Mouse (Mus musculus) stomach, postnatal 0 days (tissue): ENCODE data around the gene Lrrc49.

Experiments
- CTCF ChIP-seq: IDR thresholded peaks from 2 replicates; pipeline ENCODE4 v1.5.1; 2016; ENCODE audit warnings: antibody characterized with exemption, low read depth, mild to moderate bottlenecking, moderate library complexity
- EP300 ChIP-seq: optimal IDR thresholded peaks from 2 replicates; pipeline ENCODE3; 2016; ENCODE audit warnings: antibody characterized with exemption

- no peak for TF ChIP-seq CTCF
- no peak for TF ChIP-seq EP300
These were observed 11.5 kb downstream of the Lrrc49 start for GRCm38 (mm10) chr9:60676429-60676828.
